Mouse (Mus musculus) layer of hippocampus, adult 2 months (tissue): ENCODE data around the gene Opcml. TPM values are rescaled to one million over a fixed set of nuclear protein-coding genes. Genes with fewer than 3 reads are reported as not detected.

Experiments
- DNase-seq, 2 experiments: peaks; one replicate each; pipeline ENCODE4 v3.0.0; 2022; ENCODE audit warnings: low spot score in 2 of 2
- H3K27ac ChIP-seq: fragments of 200-600 bp; 2 replicates; pipeline ENCODE4 v1.8.1; 2022
- H3K4me3 ChIP-seq: fragments of 200-600 bp; 2 replicates; pipeline ENCODE4 v1.8.1; 2022; ENCODE audit warnings: mild to moderate bottlenecking
- CTCF ChIP-seq: fragments of 200-600 bp; conservative IDR thresholded peaks from 2 replicates; pipeline ENCODE4 v1.8.1; 2022; ENCODE audit warnings: antibody characterized with exemption, mild to moderate bottlenecking, moderate library complexity
- total RNA-seq, 2 experiments: library from RNA; stranded (reverse); gene quantifications; 2 replicates each; pipeline ENCODE4 v1.2.3; 2021

Opcml gene
- total RNA-seq, 2 experiments from 2014 or later = 252 to 259 TPM

- no peak for DNase-seq
- H3K27ac ChIP-seq = peak overlapping the region; percentile 40; the same call in 1 of the 2 replicates
Observed at GRCm38 (mm10) chr9:28211877-28212276, 421.3 kb downstream of the Opcml start.

GRCm38 (mm10) chr9:28213893-28214292 lies 423.3 kb downstream of the Opcml start:
- H3K4me3 ChIP-seq = no peak overlapping the region
- no peak for TF ChIP-seq CTCF
- H3K27ac ChIP-seq = peak overlapping the region; percentile 34; the same call in 1 of the 2 replicates
- no peak for DNase-seq

More at GRCm38 (mm10) chr9:28211877-28212276, 421.3 kb downstream of the Opcml start:
- no peak overlapping the region for H3K4me3 ChIP-seq
- TF ChIP-seq CTCF = no peak

- Histone ChIP-seq H3K27ac (peak overlapping the region; percentile 59; the same call in 1 of the 2 replicates), H3K4me3 (no peak overlapping the region)
- no peak for TF ChIP-seq CTCF
- no peak for DNase-seq
Observed at GRCm38 (mm10) chr9:28218026-28218646, 427.6 kb downstream of the Opcml start.

- peak overlapping the region; percentile 1; the same call in 1 of the 2 replicates for H3K27ac ChIP-seq
- H3K4me3 ChIP-seq = no peak overlapping the region
- no peak for DNase-seq
- TF ChIP-seq CTCF = no peak
Observed at GRCm38 (mm10) chr9:28222726-28223125, 432.2 kb downstream of the Opcml start.

- TF ChIP-seq CTCF = no peak
- DNase-seq = no peak
- peak overlapping the region; percentile 50 for H3K27ac ChIP-seq
- H3K4me3 ChIP-seq = no peak overlapping the region
Observed at GRCm38 (mm10) chr9:28225824-28226569, 435.4 kb downstream of the Opcml start.

- no peak for DNase-seq
- peak overlapping the region; percentile 50 for H3K27ac ChIP-seq
- no peak for TF ChIP-seq CTCF
- no peak overlapping the region for H3K4me3 ChIP-seq
Observed at GRCm38 (mm10) chr9:28226570-28226951, 436.0 kb downstream of the Opcml start.

GRCm38 (mm10) chr9:28238450-28238849 lies 447.9 kb downstream of the Opcml start:
- no peak overlapping the region for H3K4me3 ChIP-seq
- H3K27ac ChIP-seq = peak overlapping the region; percentile 72
- DNase-seq = no peak
- TF ChIP-seq CTCF = no peak

- H3K27ac ChIP-seq = peak overlapping the region; percentile 72
- DNase-seq = peak in 1 of 2 experiments; percentile 41
- H3K4me3 ChIP-seq = no peak overlapping the region
- TF ChIP-seq CTCF = peak; percentile 90
Observed at GRCm38 (mm10) chr9:28247742-28248503, 457.3 kb downstream of the Opcml start.

GRCm38 (mm10) chr9:28251341-28251740 lies 460.8 kb downstream of the Opcml start:
- Histone ChIP-seq H3K27ac (no peak overlapping the region), H3K4me3 (no peak overlapping the region)
- DNase-seq = no peak
- no peak for TF ChIP-seq CTCF

- no peak overlapping the region for H3K4me3 ChIP-seq
- DNase-seq = no peak
- no peak for TF ChIP-seq CTCF
- H3K27ac ChIP-seq = no peak overlapping the region
Observed at GRCm38 (mm10) chr9:28255128-28255904, 464.7 kb downstream of the Opcml start.

GRCm38 (mm10) chr9:28255905-28256268 lies 465.3 kb downstream of the Opcml start:
- Histone ChIP-seq H3K4me3 (no peak overlapping the region), H3K27ac (no peak overlapping the region)
- no peak for TF ChIP-seq CTCF
- DNase-seq = no peak

GRCm38 (mm10) chr9:28261078-28261753 lies 470.6 kb downstream of the Opcml start:
- peak; percentile 75 to 87 for DNase-seq
- TF ChIP-seq CTCF = peak; percentile 94
- H3K27ac ChIP-seq = no peak overlapping the region
- H3K4me3 ChIP-seq = no peak overlapping the region
